Mouse (Mus musculus) common myeloid progenitor, adult 5-6 weeks (primary cell): ENCODE measurements around the gene Mcu. TPM values are rescaled to one million over a fixed set of nuclear protein-coding genes. Genes with fewer than 3 reads are reported as not detected.

Experiments used
- ATAC-seq: replicated peaks from 2 replicates; pipeline ENCODE4 v1.8.0; 2016; ENCODE audit warnings: low read depth, mild to moderate bottlenecking, moderate TSS enrichment, inconsistent platforms; ENCODE audit not compliant: poor library complexity, severe bottlenecking
- total RNA-seq: library from RNA; stranded (forward); fragments of 200-1000, 187-1606 nt; gene quantifications from 2 replicates; pipeline ENCODE4 v1.2.3, GENCODE M21; 2017

Mcu gene
- 16.5 and 25.4 TPM in 2 replicates for total RNA-seq

DNA sequence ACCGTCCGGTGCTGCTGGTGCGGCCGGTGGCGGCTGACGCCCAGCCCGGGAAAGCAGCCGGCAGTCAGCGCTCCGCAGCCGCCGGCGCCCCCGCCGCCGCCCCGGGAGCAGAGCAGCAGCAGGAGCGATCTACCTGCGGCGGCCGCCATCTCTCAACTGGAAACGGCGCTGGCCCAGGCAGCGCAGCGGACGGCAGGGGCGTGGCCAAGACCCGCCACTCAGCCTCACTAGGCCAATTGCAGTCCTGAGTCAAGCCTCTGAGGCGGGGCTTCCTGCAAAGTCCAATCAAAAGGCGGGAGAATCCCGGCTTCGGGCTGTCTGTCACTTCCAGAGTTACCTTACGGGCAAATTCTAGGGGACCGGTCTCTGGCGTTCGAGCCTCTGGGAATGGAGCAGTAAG is at the start of gene Mcu:
Gene Mcu, minus strand, starts transcription at position 171 of the 400 bp plus-strand sequence.
- peak; percentile 96 for ATAC-seq

DNA sequence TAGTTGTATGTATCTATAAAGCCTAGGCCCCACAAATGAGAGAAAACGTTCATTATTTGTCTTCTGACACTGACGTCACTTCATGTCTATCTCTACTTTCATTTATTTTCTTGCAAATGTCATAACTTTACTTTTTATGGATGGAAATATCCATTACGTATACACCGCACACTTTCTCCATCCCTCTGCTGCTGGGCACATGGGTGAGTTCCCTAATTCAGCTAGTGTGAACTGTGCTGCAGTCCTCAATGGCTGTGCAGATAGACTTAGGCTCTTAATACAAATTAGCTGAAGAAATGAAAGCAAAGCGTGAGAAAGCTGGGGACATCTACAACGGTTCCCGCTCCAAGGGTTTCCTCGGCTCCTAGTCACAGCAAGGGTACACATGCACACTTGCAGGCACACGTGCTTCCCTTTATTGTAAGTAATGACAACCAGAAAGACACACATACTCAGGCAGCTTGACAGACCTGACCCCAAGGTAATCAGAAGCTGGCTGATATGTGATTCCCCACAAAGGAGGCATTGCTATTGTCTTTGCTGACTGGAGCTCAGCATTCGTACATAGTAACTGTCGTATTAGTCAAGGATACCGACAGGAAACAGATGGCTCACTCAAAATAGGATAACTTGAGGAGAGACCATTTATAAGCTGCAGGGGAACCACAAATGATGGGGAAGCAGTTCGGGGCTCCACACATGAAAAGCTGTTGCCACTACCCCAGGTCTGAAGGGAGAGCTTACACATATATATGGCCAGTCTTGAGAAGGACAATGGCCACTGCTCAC is 49.2 kb upstream of the Mcu start:
- ATAC-seq, result peak; percentile 83

DNA sequence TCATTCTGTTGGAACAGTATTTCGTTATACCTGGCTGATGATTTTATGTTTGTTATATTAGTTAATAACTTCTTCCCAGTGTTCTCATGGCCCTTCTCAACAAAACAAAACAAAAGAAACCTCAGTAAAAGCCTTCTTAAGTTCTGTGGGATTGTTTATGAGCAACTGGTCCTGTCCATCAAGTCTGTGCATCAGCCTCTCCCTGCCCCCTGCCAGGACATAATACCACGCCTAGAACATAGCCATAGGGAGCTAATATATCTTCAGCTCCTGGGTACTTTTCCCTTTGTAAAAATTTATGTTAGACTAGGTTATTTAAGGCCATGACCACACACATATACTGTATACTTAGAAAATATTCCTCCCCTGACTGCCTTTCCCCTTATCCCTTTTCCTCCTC is 48.3 kb upstream of the Mcu start:
- ATAC-seq, result no peak

DNA sequence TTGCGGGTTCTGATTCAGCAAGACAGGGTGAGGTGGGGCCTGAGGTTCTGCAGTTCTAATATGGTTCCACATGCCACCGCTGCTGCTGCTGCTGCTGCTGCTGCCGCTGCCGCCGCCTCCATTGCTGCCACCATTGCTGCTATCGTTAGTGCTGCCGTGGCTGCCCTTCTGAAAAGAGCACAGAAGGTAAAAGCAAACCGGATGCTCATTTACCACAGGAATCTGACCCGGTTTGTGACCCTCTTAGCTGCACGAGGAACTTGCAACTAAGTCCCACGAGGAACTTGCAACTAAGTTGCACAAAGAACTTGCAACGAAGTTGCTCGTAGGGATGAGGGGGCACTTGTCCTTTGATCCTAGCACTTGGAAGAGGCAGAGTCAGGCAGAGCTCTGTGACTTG is 40.3 kb upstream of the Mcu start:
- 0 out of 2 replicates have a peak, but pooled peaks have one; percentile 32 for ATAC-seq

DNA sequence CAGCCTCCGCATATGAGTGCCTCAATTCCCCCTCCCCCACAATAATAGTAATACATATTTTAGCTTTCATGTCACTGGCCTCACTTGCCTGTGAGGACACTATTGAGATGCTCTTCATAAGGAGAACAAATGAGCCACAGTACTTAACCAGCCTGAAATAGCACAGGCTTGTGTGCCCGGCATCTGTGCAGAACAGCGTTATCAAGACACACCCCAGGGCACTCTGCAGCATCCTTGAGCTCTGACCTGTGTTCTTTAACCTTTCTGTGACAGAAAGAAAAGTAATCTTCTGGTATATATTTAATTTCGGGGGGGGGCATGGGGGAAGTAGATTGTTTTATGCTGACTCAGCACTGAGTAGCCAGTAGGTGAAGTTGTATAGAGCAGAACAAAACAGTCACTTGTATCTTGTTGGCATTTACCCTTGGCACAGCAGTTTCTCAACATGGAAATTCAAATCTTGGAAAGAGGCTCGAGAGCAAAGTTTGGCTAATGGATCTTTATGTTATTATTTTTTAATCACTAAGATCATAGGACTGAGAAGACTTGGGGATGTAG is 30.4 kb upstream of the Mcu start:
- no peak for ATAC-seq

DNA sequence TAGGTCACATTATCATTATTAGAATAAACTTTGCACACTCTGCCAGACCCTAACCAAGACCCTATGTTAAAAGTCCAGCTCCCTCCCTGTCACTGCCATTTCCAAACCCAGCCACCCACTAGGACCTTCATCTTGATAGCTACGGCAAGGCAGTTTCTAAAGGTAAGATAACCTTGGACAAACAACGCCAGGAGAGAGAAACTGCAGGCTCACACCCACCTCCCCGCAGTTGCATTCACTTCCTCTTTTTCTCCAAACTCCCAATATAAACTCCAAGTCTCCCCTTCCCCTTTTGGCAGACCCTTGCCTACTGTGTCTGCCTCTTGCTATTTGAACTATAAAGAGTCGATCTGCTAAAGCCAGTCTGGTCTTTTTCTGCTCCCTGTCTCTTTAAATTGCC is 28.7 kb upstream of the Mcu start:
- peak; percentile 83 for ATAC-seq

GRCm38 (mm10) chr10:59644710-59645109 is 28.2 kb upstream of the Mcu start:
- no peak for ATAC-seq

DNA sequence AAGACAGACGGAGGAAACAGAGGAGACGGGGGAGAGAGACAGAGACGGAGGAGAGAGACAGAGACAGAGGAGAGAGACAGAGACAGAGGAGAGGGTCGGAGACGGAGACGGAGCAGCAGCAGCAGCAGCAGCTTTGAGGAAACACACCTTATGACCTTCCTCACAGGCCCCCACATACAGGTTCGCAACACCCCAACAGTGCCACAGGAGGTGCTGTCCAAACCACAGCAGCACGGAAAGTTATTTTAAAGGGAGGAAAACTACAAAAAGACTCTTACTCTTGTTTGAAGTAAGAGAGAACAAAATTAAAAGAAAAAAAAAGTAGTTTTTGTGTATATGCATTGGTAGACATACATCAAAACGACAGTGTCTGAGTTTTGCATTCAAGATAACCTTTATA is 27.2 kb upstream of the Mcu start:
- no peak for ATAC-seq

DNA sequence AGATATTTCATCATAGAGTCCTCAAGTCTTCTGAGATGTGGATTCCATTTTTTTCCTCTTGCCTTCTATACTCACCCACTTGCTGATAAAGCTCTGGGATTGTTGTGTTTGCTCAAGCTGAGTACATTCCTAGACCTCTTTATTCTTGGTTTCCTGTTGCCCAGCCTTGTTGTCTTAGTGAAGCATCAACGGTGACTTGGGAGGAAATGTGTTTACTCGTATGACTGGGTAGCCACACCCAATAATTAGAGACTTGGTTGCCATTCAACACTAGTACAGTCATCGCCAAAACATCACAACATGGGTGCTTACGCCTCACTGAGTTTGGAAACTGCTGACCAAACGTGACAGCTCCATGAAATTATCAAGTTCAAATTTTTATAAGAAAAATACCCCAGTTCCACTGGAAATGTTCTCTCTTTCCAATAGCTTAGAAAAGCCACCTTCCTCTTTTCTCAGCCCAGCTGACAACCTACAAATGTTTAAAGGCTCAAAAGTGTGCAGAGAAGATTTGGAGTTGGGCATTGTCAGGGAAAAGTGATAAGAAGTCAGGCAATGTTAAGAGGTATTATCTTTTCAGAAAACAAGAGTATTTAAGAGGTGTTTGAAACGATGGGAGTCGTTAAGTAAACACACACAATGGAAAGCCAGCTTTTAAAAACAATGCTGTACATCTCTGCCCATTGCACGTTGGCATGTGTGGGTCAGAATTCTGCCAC is 26.3 kb upstream of the Mcu start:
- ATAC-seq, result 0 out of 2 replicates have a peak, but pooled peaks have one; percentile 33

- no peak for ATAC-seq
Observed at GRCm38 (mm10) chr10:59638576-59638975, 22.1 kb upstream of the Mcu start.

- no peak for ATAC-seq
Observed at GRCm38 (mm10) chr10:59637596-59638124, 21.2 kb upstream of the Mcu start.

- peak; percentile 81; the same call in 1 of the 2 replicates for ATAC-seq
Observed at GRCm38 (mm10) chr10:59636751-59637533, 20.4 kb upstream of the Mcu start.

DNA sequence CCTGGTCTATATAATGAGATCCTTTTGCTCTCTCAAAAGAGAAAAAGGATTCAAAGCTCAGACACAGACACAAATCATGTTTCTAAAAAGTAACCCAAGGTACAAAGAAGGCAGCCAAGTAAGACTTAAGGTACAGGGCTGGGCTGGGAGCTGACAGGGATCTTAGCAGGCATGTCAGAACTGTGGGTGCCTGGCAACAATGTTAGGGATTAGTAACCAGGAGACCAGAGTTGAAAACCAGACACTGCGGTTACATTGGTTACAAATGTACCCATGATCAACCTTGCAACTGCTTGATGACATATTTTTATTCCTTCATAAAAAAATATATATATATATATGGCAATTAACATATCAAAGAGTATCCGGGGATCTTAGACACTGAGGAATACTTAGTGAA is 19.6 kb upstream of the Mcu start:
- ATAC-seq, result no peak

GRCm38 (mm10) chr10:59629506-59629782 is 13.0 kb upstream of the Mcu start:
- no peak for ATAC-seq

DNA sequence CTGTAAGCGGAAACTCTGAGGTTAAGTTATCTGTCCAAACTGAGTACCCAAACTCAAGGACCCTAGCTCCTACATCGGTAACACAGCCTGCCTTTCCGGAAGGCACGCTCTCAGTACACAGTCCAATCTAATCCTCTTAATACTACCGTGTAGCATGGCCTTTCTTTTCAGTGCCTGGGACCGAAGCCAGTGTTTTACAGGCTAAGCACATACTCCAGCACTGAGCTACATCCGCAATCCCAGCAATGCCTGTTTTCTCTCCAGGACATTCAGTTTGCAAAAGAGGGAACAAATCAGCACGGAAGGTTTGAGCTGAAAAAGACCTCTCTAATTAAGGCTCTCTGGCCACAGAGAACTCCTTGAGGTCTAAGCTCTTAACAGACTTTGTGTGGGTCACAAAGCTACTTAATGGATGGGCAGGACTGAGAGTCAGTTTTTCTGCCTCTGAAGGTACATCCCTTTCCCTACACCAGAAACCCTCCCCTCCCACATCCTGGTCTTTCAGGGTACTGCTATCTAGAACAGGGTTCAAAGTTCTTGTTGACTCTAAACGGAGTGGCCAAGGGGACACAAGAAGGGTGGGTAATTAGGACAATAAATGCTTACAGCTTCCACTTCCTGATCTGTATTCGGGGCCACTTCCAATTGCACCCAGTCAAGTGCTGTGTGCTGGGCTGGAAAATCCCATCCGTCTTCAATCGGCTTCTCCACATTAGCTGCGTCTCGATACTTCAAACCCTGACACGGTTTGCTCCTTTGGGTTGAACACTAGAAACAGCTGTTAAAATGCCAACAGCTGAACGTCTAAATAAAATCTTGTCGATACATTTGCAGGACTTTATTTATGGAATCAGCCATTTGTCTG is 12.4 kb upstream of the Mcu start:
- ATAC-seq, result no peak

- ATAC-seq, result no peak
Observed at GRCm38 (mm10) chr10:59623496-59623895, 7.0 kb upstream of the Mcu start.

DNA sequence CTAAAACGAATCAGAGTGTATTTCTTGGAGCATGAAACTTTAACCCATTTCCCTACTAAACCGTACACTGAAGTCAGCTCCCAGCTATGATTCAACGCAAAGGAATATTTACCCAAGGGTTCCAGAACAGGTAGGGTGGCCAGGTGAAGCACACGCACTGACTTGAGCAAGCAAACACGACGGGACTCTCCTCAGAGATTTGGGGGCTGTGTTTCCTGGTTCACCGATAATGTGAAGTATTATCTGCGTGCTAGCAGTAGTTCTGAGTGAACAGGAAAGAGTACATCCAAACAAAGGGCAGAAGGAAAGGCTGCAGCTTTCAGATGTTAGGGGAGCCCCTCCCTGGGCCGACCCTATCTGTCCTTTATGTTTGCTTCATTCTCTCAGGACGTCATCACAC is 4.9 kb upstream of the Mcu start:
- ATAC-seq, result 0 out of 2 replicates have a peak, but pooled peaks have one; percentile 9

DNA sequence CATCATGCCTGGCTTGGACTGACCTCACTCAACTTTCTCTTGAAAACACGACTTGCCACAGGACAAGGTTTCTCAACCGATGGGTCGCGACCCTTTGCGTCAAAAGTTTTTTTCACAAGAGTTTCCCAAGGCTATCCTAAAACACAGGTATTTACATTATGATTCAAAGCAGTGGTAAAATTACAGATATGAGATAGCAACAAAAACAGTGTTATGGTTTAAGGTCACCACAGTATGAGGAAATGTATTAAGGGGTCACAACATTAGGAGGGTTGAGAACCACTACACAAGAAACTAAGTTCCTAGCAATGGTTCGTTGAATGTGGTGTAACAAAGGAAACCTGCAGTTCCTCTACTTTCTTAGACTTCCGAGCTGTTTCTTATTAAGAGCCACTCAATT is 1.3 kb upstream of the Mcu start:
- no peak for ATAC-seq

- ATAC-seq, result peak; percentile 46
Observed at GRCm38 (mm10) chr10:59615981-59616520, 441 bp downstream of the Mcu start, which contains the start of gene Gm10322. Gene Gm10322 (plus strand): TSS chr10:59616063.
